Mouse (Mus musculus) neural tube, embryonic 11.5 days (tissue): ENCODE results near the gene Hmg20b. TPM values are rescaled to one million over a fixed set of nuclear protein-coding genes. Genes with fewer than 3 reads are reported as not detected.

ENCODE experiments used
- ATAC-seq: fragments of 200-750 bp; cut with Nextera tagmentation; 2 replicates; pipeline ENCODE4 v1.8.0; 2017; ENCODE audit warnings: moderate number of reproducible peaks, mild to moderate bottlenecking, moderate TSS enrichment, moderate library complexity; ENCODE audit not compliant: insufficient read depth, low FRiP score, low TSS enrichment
- DNase-seq: peaks from one replicate; pipeline ENCODE4 v3.0.0-alpha.2; 2015; ENCODE audit warnings: low spot score
- H3K27ac ChIP-seq: fragments of 300-500 bp; sonication (generic); 2 replicates; pipeline ENCODE4 v1.5.1; 2014; ENCODE audit warnings: low read depth, mild to moderate bottlenecking, low read length
- H3K27me3 ChIP-seq: fragments of 300-500 bp; sonication (generic); 2 replicates; pipeline ENCODE4 v1.6.1; 2014; ENCODE audit warnings: mild to moderate bottlenecking, low read length, mixed read lengths; ENCODE audit not compliant: control insufficient read depth, insufficient read depth
- H3K36me3 ChIP-seq: fragments of 300-500 bp; sonication (generic); 2 replicates; pipeline ENCODE4 v1.6.1; 2014; ENCODE audit warnings: mild to moderate bottlenecking, low read length, moderate library complexity, mixed read lengths; ENCODE audit not compliant: control insufficient read depth, insufficient read depth
- H3K4me1 ChIP-seq: fragments of 300-500 bp; sonication (generic); 2 replicates; pipeline ENCODE4 v1.6.1; 2014; ENCODE audit warnings: low read length, mixed read lengths; ENCODE audit not compliant: control insufficient read depth, insufficient read depth
- H3K4me2 ChIP-seq: fragments of 300-500 bp; sonication (generic); 2 replicates; pipeline ENCODE4 v1.6.1; 2014; ENCODE audit warnings: low read depth, mild to moderate bottlenecking, moderate library complexity
- H3K4me3 ChIP-seq: fragments of 300-500 bp; sonication (generic); 2 replicates; pipeline ENCODE4 v1.5.1; 2014; ENCODE audit warnings: low read depth, low read length
- H3K9ac ChIP-seq: fragments of 300-500 bp; sonication (generic); 2 replicates; pipeline ENCODE4 v1.6.1; 2014; ENCODE audit warnings: mild to moderate bottlenecking, low read length
- H3K9me3 ChIP-seq: fragments of 300-500 bp; sonication (generic); 2 replicates; pipeline ENCODE4 v1.6.1; 2016; ENCODE audit warnings: low read length; ENCODE audit not compliant: control insufficient read depth
- WGBS: fragments of 180-500 bp; shearing (Covaris S2); extraction: QIAGEN DNeasy Blood & Tissue Kit; methylation state at CpG from one replicate; pipeline ENCODE4 v1.1.7; 2014; 5-methylcytosine and 5-hydroxymethylcytosine counted together
- polyA plus RNA-seq: library from polyadenylated mRNA; unstranded; fragments of >200 nt; fragmentation: Nextera tagmentation; extraction: Ambion mirVana; gene quantifications from 2 replicates; pipeline ENCODE4 v1.2.1, GENCODE M21; 2014

Gene Hmg20b
- polyA plus RNA-seq, result 104 and 110 TPM in 2 replicates

DNA sequence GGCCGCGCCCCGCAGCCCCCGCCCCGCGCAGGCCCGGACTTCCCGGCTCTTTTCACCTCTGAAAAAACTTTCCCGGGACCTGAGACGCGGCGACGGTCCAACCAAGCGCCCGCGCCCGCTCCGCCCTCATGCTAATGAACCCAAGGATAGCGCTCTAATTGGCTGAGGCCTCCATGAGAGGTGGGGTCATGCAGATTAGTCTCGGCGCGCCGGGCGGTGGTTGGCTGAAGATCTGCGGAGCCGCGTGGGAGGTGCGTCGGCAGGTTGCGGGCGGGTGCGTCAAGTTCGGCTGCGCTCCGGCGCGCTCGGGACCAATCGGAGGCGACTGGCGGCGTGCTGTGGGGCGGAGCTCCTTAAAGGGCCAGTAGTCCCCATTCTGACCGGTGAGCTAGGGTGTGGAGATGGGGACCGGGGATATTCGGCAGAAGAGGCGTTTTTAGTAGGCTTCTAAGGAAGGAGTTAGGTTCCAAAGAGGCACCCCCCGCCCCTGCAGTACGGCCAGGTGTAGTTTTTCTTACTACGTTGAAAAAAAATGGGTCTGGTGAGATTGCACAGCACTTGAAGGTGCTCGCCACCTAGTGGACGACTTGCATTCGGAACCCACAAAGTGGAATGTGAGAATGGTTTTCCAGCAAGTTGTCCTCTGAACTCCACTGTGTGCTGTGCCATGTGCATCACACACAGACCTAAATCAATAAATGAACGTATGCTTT, at the start of gene Hmg20b:
Gene Hmg20b (minus strand): TSS at position 130 of the 713 bp plus-strand sequence.
- peak within 1 kb of the TSS; percentile 94 for H3K4me3 ChIP-seq
- peak; percentile 99 for DNase-seq
- H3K9me3 ChIP-seq, result no peaks in the 10 kb centered on the region
- peak within 1 kb of the TSS; percentile 74 for H3K4me2 ChIP-seq
- H3K36me3 ChIP-seq, result no peaks in the 10 kb centered on the region; the same call in none of the 2 replicates
- H3K4me1 ChIP-seq, result peaks cover 16% of the 10 kb centered on the region
- 0 out of 2 replicates have a peak, but pooled peaks cover 3% of the 10 kb centered on the region for H3K27me3 ChIP-seq
- 1% methylated on average over 54 of the region's 54 CpGs for WGBS
- peak within 1 kb of the TSS; percentile 11; the same call in 1 of the 2 replicates for H3K27ac ChIP-seq
- ATAC-seq, result peak; percentile 96
- peak within 1 kb of the TSS; percentile 87 for H3K9ac ChIP-seq

DNA sequence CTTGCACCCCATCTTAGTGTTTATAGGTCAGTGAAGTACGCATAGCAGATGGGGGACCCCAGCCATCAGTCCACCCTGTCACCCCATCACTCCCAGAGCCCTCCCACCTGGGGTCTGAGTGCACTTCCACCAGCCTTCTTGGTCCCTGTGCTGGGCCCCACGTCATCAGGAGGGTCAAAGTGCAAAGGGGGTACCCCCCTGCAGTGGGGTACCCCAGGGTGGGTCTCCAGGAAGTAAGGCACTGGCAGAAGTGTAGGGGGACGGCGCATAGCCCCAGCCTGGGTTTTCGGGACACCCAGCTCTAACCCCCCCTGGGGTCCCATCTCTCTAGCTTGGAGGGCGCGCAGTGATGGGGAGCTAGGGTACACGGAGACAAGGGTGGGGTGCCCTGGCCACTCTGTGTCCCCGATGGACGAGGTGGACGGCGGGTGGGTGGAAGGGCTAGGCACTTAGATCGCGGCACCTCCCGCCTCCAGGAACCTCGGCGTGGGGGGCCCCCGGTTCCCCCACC, 49.6 kb upstream of the Hmg20b start:
- H3K4me1 ChIP-seq, result peaks cover 45% of the 10 kb centered on the region

DNA sequence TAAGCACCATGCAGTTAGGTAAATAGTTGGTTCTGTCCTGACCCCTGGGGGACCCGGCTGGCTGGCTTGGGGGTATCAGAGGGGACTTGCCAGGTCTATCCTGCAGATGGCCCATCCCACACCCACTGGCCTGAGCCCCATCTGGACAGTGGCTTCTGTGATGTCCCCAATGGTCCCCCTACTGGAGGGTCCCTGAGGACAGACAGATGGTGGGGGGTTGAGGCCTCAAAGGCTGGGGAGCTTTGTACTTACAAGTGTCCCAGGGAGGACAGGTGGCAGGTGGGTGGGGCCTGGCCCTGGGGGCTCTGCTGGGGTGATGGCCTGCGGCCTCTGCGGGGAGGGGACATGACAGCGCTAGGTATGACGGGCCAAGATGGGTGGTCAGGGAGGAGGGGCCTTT, 49.0 kb upstream of the Hmg20b start:
- peaks cover 45% of the 10 kb centered on the region for H3K4me1 ChIP-seq
- H3K9ac ChIP-seq, result no peak overlapping the region
- no peaks in the 10 kb centered on the region for H3K36me3 ChIP-seq
- H3K27me3 ChIP-seq, result 0 out of 2 replicates have a peak, but pooled peaks cover 5% of the 10 kb centered on the region
- H3K4me2 ChIP-seq, result no peak overlapping the region
- DNase-seq (no peak), ATAC-seq (no peak)
- H3K27ac ChIP-seq, result no peak overlapping the region
- no peaks in the 10 kb centered on the region for H3K9me3 ChIP-seq
- H3K4me3 ChIP-seq, result no peak overlapping the region
- WGBS, result 53% methylated on average over 5 of the region's 5 CpGs

More for the DNA sequence above, 49.6 kb upstream of the Hmg20b start:
- H3K4me3 ChIP-seq, result no peak overlapping the region
- H3K4me2 ChIP-seq, result peak overlapping the region; percentile 20; the same call in 1 of the 2 replicates
- ATAC-seq, result no peak
- DNase-seq, result no peak
- 0 out of 2 replicates have a peak overlapping the region, but pooled peaks have one; percentile 27 for H3K27ac ChIP-seq
- 67% methylated on average over 17 of the region's 18 CpGs for WGBS
- H3K27me3 ChIP-seq, result 0 out of 2 replicates have a peak, but pooled peaks cover 9% of the 10 kb centered on the region
- H3K9ac ChIP-seq, result peak overlapping the region; percentile 18; the same call in 1 of the 2 replicates
- H3K9me3 ChIP-seq, result no peaks in the 10 kb centered on the region
- H3K36me3 ChIP-seq, result no peaks in the 10 kb centered on the region

- H3K4me1 ChIP-seq, result peaks cover 26% of the 10 kb centered on the region
- peak overlapping the region; percentile 14; the same call in 1 of the 2 replicates for H3K9ac ChIP-seq
- no peaks in the 10 kb centered on the region for H3K36me3 ChIP-seq
- H3K4me2 ChIP-seq, result no peak overlapping the region
- no peaks in the 10 kb centered on the region for H3K9me3 ChIP-seq
- WGBS, result 71% methylated on average over 5 of the region's 5 CpGs
- no peak overlapping the region for H3K27ac ChIP-seq
- ATAC-seq (no peak), DNase-seq (no peak)
- 0 out of 2 replicates have a peak, but pooled peaks cover 5% of the 10 kb centered on the region for H3K27me3 ChIP-seq
- H3K4me3 ChIP-seq, result no peak overlapping the region
Measured at GRCm38 (mm10) chr10:81396749-81397148, 46.5 kb upstream of the Hmg20b start.

GRCm38 (mm10) chr10:81395865-81396264, 45.6 kb upstream of the Hmg20b start:
- no peak overlapping the region for H3K9ac ChIP-seq
- H3K36me3 ChIP-seq, result no peaks in the 10 kb centered on the region
- H3K27me3 ChIP-seq, result 0 out of 2 replicates have a peak, but pooled peaks cover 5% of the 10 kb centered on the region
- no peak overlapping the region for H3K4me3 ChIP-seq
- H3K9me3 ChIP-seq, result no peaks in the 10 kb centered on the region
- peaks cover 17% of the 10 kb centered on the region for H3K4me1 ChIP-seq
- no peak overlapping the region for H3K27ac ChIP-seq
- 82% methylated on average over 4 of the region's 4 CpGs for WGBS
- ATAC-seq (no peak), DNase-seq (no peak)
- H3K4me2 ChIP-seq, result no peak overlapping the region

DNA sequence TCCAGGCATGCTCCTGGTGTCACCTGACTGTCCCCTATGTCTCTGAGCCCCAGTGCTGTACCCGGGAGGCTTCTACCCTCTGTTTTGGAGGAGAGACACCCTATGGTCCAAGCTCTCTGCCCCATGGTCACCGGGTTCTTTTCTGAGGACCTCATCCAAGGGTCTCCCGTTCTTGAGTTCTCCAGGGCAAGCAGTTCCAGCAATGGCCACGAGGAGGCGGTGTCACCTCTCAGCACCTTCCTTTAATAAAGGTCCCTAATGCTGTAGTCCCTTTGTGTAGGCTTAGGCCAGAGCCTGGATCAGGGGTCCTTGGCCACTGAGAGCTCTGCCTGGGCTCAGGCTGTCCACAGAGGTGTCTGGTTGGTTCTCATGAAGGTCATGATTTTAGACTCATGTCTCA, 44.8 kb upstream of the Hmg20b start:
- Histone ChIP-seq H3K36me3 (no peaks in the 10 kb centered on the region), H3K4me3 (no peak overlapping the region), H3K4me2 (no peak overlapping the region), H3K4me1 (peaks cover 10% of the 10 kb centered on the region), H3K9ac (no peak overlapping the region), H3K27ac (no peak overlapping the region), H3K9me3 (no peaks in the 10 kb centered on the region), H3K27me3 (0 out of 2 replicates have a peak, but pooled peaks cover under 1% of the 10 kb centered on the region)
- WGBS, result 19% methylated on average over 5 of the region's 5 CpGs
- DNase-seq (peak; percentile 87), ATAC-seq (no peak)

- ATAC-seq (no peak), DNase-seq (no peak)
- Histone ChIP-seq H3K36me3 (no peaks in the 10 kb centered on the region), H3K4me2 (peak overlapping the region; percentile 22), H3K4me1 (peaks cover 12% of the 10 kb centered on the region), H3K4me3 (peak overlapping the region; percentile 9; the same call in 1 of the 2 replicates), H3K27me3 (no peaks in the 10 kb centered on the region), H3K9ac (0 out of 2 replicates have a peak overlapping the region, but pooled peaks have one; percentile 37), H3K27ac (no peak overlapping the region), H3K9me3 (no peaks in the 10 kb centered on the region)
- WGBS, result 10% methylated on average over 19 of the region's 19 CpGs
Measured at GRCm38 (mm10) chr10:81393456-81394063, 43.3 kb upstream of the Hmg20b start.

DNA sequence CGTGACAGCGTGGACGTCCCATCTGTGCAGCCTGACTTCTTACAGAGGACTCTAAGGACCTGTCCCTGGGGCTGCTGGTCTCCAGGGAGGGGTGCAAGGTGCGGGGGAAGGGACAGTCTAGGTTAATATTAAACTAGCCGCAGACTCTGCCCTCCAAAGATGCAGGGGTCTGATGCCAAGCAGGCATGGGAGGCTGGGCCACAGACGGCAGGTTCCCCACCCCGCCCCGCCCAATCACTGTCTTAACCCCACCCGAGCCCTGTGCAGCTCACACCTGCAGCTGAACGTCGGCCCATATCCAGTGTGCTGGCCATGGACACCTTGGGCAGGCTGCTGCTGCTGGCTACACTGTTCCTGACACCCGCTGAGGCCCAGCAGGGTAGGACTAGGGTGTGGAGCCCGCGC, 42.5 kb upstream of the Hmg20b start, which contains the start of gene Smim24:
Gene Smim24 (plus strand): TSS at position 271 of the 405 bp plus-strand sequence.
- Histone ChIP-seq H3K27ac (no peak within 1 kb of the TSS), H3K4me1 (peaks cover 12% of the 10 kb centered on the region), H3K4me3 (peak within 1 kb of the TSS; percentile 9; the same call in 1 of the 2 replicates), H3K9me3 (no peaks in the 10 kb centered on the region), H3K36me3 (peaks cover 3% of the 10 kb centered on the region; the same call in 1 of the 2 replicates), H3K27me3 (no peaks in the 10 kb centered on the region), H3K9ac (0 out of 2 replicates have a peak within 1 kb of the TSS, but pooled peaks have one; percentile 37), H3K4me2 (peak within 1 kb of the TSS; percentile 22)
- WGBS, result 58% methylated on average over 14 of the region's 14 CpGs
- ATAC-seq (no peak), DNase-seq (no peak)
